Mouse (Mus musculus) left cerebral cortex, postnatal 25 days (tissue): ENCODE data around the gene Pmm1. TPM values are rescaled to one million over a fixed set of nuclear protein-coding genes. Genes with fewer than 3 reads are reported as not detected.

Experiments
- total RNA-seq, 2 experiments: library from RNA; stranded (reverse); gene quantifications; 2 replicates each; pipeline ENCODE4 v1.2.3; 2021

The Pmm1 gene
- total RNA-seq, 2 experiments from 2014 or later = 203 to 208 TPM

Other genes starting within 250 kb of the Pmm1 start
- gene Zc3h7b, start 215.9 kb downstream of the Pmm1 start, total RNA-seq = 100 to 1,000 TPM; 174 to 178 TPM
- 100 to 1,000 TPM; 210 to 216 TPM for gene Rangap1, start 215.4 kb downstream of the Pmm1 start, total RNA-seq
- gene Tef, start 158.5 kb downstream of the Pmm1 start, total RNA-seq = 100 to 1,000 TPM; 220 to 246 TPM
- 10 to 100 TPM; 25.5 to 27.2 TPM for gene Tob2, start 102.1 kb downstream of the Pmm1 start, total RNA-seq
- 10 to 100 TPM; 33.7 to 34.7 TPM for gene Phf5a, start 89.0 kb downstream of the Pmm1 start, total RNA-seq
- 100 to 1,000 TPM; 423 to 442 TPM for gene Aco2, start 88.6 kb downstream of the Pmm1 start, total RNA-seq
- gene Polr3h, start 34.7 kb downstream of the Pmm1 start, total RNA-seq = 10 to 100 TPM; 49.8 to 56.5 TPM
- 10 to 100 TPM; 96.0 to 98.3 TPM for gene Csdc2, start 24.2 kb downstream of the Pmm1 start, total RNA-seq
- not detected for gene 1700029P11Rik, start 19.6 kb upstream of the Pmm1 start, total RNA-seq
- 10 to 100 TPM; 19.5 to 23.7 TPM for gene Xrcc6, start 26.9 kb upstream of the Pmm1 start, total RNA-seq
- gene Desi1, start 72.9 kb upstream of the Pmm1 start, total RNA-seq = 100 to 1,000 TPM; 106 to 109 TPM
- gene Snu13, start 86.7 kb upstream of the Pmm1 start, total RNA-seq = 100 to 1,000 TPM; 101 to 113 TPM
- not detected for gene 4930407I10Rik, start 98.2 kb upstream of the Pmm1 start, total RNA-seq
- 1 to 10 TPM; 2.5 to 2.8 TPM for gene Mei1, start 109.1 kb upstream of the Pmm1 start, total RNA-seq
- 10 to 100 TPM; 13.6 to 13.8 TPM for gene Ccdc134, start 167.0 kb upstream of the Pmm1 start, total RNA-seq
- 100 to 1,000 TPM; 179 to 183 TPM for gene Srebf2, start 186.3 kb upstream of the Pmm1 start, total RNA-seq